Mouse (Mus musculus): Measurements from ENCODE around the gene Pus3. TPM values are rescaled to one million over a fixed set of nuclear protein-coding genes. Genes with fewer than 3 reads are reported as not detected.
A peak's percentile ranks its signal among the peaks of the same experiment; 100 is the strongest.
"Not testable (repeated sequence)": the region's sequence is repeated elsewhere in the genome, so short reads cannot be mapped to it uniquely, and the experiment has no call there.

The Pus3 gene
- total RNA-seq, 4 experiments from 2014 or later = 5.1 to 6.3 (median 5.7) TPM

DNA sequence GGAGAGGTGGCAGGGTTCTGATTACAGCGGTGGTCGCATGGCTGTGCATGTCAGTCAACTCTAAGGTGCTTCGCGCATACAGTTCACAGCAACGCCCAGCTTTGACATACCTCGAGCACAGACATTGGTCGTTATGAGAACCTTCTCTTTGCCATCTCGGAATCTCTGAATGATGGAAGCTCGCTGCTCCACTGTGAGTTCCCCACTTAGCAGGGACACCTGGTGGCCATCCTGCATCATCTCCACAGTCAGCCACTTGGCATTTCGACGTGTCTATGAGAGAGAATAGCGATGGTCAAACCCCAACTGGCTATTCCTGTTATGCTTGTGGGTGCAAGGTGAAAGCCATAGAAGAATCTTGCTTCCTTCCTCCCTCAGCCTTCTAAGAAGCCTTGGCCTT is 12.7 kb upstream of the Pus3 start:
- DNase-seq (ENCODE audit: low spot score) = no peak

GRCm38 (mm10) chr9:35546745-35547144 is 11.7 kb upstream of the Pus3 start:
- DNase-seq (ENCODE audit: low spot score) = no peak

DNA sequence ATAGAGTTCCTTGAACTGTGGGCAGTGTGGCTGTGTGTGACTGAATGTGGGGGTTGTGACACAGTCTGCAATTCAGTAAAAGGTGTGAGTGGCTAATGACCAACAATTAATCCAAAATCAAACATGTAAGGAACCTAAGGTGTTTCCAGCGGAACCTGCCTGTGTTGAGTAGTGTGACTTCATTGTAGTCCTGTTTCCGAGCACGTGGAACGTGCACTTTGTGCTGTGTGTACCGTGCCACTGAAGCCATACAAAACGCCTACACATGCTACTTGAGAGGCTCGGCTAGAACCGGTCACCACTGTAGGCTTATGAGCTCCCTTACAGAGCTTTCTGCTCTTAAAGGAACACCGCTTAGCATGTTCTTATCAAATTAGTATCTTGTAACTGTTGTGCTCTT is 9.9 kb upstream of the Pus3 start:
- no peak for DNase-seq (ENCODE audit: low spot score)

GRCm38 (mm10) chr9:35556494-35557102 is 1.8 kb upstream of the Pus3 start:
- no peak for DNase-seq (ENCODE audit: low spot score)

DNA sequence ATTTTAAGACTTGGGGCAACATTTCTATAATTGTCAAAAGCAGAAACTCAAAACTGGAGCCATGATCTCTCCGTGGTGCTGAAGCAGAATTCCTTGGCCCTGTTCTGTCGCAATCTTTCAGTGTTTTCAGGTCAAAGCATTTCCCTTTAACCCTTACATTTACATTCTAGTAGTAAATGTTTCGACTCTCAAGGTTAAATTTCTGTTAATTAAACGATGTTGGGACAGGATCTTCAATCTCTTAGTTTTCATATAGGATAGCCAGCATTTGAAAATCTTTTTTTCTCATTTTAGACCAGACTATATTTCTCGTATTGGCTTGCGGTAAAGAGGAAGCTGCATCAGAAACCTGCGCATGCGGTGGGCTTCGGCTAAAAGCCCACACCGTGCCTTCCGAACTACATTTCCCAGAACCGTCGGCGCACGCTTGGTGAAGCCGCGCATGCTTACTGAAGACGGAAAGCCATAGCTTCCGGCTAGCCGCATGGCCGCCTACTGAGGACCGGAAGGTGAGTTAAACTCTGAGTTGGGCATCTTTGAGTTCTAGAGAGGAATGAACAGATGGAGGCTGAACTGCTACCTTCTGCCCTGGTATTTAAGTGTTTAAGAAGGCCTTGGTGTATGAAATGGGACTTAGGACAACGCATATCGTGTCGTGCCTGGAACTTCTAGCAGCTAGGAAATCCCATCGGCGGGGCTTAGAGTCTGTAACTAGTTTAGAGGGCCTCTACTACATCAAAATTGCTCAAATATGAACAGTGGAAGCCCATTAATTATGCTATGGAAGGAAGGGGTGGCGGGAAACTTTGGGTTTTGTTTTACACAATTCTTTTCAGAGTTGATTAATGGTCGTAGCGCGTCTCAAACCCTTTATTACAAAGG is 855 bp downstream of the Pus3 start:
- DNase-seq (ENCODE audit: low spot score) = peak; percentile 75

DNA sequence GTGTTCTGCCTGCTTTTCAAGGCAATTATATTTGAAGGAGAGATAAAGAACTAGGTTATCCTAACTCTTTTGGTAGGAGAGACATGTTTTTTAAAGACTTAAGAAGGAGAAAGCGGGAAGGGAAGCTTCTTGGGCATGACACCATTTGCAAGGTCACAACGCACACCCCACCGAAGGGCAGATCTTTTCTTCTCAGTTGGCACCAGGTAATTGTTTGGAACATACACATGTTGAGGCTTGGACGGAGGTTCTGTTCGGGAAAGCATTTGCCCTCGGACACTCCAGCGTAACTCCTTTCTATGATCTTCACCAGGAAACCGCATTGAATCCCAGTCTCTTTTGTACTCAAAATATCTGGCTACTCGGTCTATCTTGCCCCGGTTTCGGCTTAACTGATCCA is 2.7 kb downstream of the Pus3 start:
- DNase-seq (ENCODE audit: low spot score) = no peak

GRCm38 (mm10) chr9:35561583-35561982 is 3.2 kb downstream of the Pus3 start:
- DNase-seq (ENCODE audit: low spot score) = no peak

GRCm38 (mm10) chr9:35564536-35565240 is 6.3 kb downstream of the Pus3 start:
- no peak for DNase-seq (ENCODE audit: low spot score)

- no peak for DNase-seq (ENCODE audit: low spot score)
Measured at GRCm38 (mm10) chr9:35567995-35568394, 9.6 kb downstream of the Pus3 start.

DNA sequence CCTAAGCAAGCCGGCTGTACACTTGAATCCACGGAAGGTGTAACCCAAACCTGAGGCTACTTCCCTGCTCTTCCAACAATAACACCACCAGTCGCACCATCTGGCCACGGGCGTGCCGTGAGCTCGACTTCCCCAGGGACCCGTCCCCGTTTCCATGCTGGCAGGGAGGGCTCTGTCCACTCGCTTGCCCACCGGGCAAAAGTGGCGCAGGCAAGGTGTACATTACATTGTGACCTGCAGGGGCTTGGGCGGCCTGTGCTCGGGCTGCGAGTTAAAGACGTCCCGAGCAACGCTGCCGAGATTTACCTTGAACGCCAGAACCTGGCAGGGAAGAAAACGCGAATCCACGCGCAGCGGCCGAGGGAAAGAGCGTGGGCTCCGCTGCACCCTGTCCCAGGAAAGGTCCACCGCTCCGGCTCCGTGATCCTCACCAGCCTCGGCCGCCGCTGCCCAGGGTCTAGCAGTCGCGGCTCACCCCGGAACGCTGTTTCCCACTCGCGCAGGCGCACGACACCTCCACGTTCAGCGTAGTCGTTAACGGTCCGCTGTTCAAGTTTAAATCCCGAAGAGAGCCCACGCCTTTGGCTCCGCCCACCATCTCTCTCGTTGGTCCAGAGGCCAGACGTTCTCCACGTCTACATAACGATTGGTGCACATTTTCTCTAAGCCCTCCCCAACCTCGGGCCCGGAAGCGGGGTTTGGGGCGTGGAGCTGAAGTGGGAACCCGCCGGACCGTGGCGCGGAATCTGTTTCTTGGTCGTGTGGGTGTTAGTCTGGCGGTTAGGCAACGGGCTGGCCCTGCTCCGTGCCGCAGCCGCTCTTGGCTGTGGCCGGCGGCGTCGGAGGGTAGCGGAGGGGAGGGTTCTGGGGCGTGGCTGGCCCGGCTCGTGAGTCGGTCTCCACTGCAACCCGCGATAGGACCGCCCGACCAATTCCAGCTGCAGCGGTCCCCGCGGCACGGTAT is 11.5 kb downstream of the Pus3 start, which contains the start of the genes Pate2 and Hyls1:
TSS of gene Pate2 (plus strand) at position 714 of the 964 bp plus-strand sequence.
TSS of gene Hyls1 (minus strand) at position 828 of the 964 bp plus-strand sequence.
- peak; percentile 94 for DNase-seq (ENCODE audit: low spot score)

GRCm38 (mm10) chr9:35570663-35571062 is 12.3 kb downstream of the Pus3 start:
- no peak for DNase-seq (ENCODE audit: low spot score)

DNA sequence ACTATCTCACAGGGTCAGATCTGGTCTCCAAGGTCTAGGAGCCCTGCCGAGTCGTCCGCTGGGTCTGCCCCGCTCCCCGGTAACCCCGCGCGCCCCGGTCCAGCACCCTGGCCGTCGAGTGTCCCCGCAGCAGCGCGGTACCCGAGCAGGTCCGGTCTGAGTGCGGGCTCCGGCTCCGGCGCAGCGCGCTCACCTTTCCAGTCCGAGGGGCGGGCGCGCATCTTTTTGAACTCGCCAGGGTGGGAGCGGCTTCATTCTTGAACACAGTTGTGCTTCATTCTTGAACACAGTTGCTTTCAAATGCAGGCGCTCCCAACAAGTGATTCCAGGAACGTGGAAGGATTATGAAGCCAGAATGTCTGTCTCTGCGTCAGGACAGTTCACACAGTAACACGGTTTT is 16.0 kb downstream of the Pus3 start:
- no peak for DNase-seq (ENCODE audit: low spot score)

DNA sequence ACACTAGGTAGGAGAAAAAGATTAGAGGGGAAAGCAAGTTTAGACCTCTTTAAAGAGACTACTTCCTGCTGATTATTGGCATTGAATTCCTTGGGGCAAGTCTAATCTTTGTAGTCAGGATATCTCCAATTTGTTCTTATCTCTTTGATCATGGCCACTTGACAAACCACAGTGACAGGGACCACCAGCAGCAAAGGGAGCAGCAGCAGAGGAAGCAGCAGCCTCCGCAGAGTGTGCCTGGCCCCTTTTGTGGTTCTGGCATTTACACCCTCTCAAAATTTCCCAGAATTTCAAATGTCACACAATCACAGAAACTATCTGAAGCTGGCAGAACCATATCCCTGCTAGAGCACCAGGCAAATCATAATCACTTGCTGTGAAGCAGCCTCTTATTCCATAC is 29.3 kb downstream of the Pus3 start:
- no peak for DNase-seq (ENCODE audit: low spot score)

GRCm38 (mm10) chr9:35592903-35593302 is 34.5 kb downstream of the Pus3 start:
- no peak for DNase-seq (ENCODE audit: low spot score)

DNA sequence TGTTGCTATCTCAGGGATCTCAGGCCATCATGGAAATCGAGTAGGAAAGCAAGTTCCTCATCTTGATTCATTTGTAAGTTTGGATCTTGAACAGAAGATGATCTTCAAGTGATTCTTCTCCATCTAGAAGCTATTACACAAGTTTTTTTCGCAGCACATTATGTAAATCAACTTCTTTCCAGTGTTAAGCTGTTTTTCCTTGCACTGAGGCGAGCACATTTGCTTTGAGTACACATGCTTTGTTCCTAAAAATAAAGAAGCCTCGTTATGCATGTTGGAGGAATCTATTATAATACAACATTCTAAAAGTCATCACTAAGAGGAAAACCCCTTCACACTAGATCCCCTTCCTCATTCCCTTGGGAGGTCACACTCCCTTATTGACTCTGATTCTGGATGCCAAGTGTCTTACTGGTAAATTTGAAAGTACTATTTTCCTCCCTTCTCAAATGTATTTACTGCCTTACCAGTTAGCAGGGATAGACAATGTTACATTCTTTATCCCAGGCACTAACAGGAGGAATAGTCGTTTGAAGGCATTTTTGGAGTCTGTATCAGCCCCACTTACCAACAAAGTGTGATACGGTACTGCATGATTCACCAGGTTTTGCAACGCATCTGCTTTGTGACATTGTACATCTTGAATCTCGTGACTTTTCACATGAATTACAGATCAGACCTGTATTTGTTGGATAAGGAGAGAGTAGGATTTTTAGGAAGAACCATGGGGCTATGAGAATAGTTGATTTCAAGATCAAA is 49.4 kb downstream of the Pus3 start:
- DNase-seq (ENCODE audit: low spot score) = no peak

GRCm38 (mm10) chr9:35611841-35612240 is 53.4 kb downstream of the Pus3 start, which contains the start of gene Pate4:
Gene Pate4 (minus strand): TSS chr9:35611941.
- no peak for DNase-seq (ENCODE audit: low spot score)

DNA sequence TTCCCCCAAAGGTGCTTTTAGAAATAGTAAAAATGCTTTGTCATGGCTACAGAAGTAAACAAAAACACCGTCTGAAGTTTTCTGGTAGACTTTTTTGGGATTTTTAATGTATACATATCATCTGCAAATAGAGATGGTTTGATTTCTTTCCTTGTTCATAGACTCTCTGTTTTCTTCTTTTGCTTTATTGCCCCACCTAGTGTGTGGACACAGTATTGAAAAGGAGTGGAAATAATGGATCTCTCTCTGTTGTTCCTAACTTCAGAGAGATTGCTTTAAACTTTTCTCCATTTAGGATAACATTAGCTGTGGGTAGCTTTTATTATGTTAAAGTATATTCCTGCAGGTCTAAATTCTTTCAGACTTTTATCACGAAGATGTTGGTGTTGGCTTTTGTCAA is 55.6 kb downstream of the Pus3 start:
- DNase-seq (ENCODE audit: low spot score) = no peak

DNA sequence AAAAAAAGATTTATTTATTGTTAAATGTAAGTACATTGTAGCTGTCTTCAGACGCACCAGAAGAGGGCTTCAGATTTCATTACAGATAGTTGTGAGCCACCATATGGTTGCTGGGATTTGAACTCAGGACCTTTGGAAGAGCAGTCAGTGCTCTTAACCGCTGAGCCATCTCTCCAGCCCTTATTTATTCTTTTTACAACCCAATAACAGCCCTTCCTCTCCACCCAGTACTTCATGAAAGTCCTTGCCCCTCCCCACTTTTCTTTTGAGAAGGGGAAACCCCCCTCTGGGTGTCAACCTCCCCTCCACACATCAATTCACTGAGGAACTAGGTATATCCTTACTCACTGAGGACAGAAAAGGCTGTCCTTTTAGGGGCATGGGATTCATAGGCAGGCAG is 58.4 kb downstream of the Pus3 start:
- not testable (repeated sequence) for DNase-seq (ENCODE audit: low spot score)

All from heart, adult 8-10 months (tissue).